Mouse (Mus musculus): ENCODE data around the gene Socs3. TPM values are rescaled to one million over a fixed set of nuclear protein-coding genes. Genes with fewer than 3 reads are reported as not detected.

Gene Socs3
- polyA plus RNA-seq, 1 experiment from 2014 or later, result 15.7 TPM

DNA sequence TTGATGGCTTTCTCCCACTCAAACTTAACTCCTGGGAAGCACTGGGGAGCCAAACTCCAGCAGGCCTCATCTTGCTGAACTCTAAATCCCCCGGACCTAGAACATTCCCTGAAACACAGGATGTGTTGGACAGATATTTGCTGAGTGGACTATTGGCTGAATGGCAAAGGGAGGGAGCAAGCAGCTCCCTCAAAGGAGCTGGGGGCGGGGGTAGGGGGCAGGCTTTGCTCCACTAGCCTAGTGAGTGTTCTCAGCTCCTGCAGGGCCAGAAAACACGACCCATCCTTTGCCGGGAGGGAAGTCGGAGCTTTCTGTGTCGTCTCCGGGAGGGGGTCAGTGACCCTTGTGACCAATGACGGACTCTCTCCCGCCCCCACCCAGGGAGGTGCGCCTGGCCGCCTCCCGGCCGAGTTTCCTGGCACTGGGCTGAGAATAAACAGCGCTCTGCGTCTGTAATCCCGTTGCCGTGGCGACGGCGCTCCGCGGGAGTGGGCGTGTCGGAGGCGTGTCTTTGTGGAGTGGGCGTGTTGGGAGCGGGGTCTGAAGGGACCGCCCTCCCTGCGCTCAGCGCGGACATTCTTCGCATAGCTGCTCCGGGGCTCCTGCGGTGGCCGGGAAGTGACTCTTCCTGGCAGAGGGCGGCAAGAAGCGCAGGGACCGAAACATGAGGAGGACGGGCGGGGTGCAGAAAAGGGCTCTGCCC lies 6.6 kb downstream of the Socs3 start:
- Histone ChIP-seq H3K4me2 (replicated peaks; ENCODE audit: low read depth) (peak overlapping the region; percentile 72), H3K36me3 (ENCODE audit: control insufficient read depth, insufficient read depth) (peaks cover 27% of the 10 kb centered on the region), H3K4me1 (replicated peaks; ENCODE audit: control insufficient read depth, insufficient read depth, low read length) (peaks cover 32% of the 10 kb centered on the region), H3K27ac (ENCODE audit: low read depth, low read length) (peak overlapping the region; percentile 80), H3K27me3 (replicated peaks; ENCODE audit: control insufficient read depth, insufficient read depth, low read length) (no peaks in the 10 kb centered on the region), H3K4me3 (ENCODE audit: low read depth, low read length) (peak overlapping the region; percentile 22; the same call in 1 of the 2 replicates), H3K9ac (ENCODE audit: low read depth, low read length) (no peak overlapping the region), H3K9me3 (ENCODE audit: control insufficient read depth) (no peaks in the 10 kb centered on the region)
- TF ChIP-seq CTCF (IDR thresholded peaks at IDR 0.05; ENCODE audit: low read depth), result peak; percentile 45
- WGBS, result 1% methylated on average over 40 of the region's 40 CpGs
- peak; percentile 78 for ATAC-seq

DNA sequence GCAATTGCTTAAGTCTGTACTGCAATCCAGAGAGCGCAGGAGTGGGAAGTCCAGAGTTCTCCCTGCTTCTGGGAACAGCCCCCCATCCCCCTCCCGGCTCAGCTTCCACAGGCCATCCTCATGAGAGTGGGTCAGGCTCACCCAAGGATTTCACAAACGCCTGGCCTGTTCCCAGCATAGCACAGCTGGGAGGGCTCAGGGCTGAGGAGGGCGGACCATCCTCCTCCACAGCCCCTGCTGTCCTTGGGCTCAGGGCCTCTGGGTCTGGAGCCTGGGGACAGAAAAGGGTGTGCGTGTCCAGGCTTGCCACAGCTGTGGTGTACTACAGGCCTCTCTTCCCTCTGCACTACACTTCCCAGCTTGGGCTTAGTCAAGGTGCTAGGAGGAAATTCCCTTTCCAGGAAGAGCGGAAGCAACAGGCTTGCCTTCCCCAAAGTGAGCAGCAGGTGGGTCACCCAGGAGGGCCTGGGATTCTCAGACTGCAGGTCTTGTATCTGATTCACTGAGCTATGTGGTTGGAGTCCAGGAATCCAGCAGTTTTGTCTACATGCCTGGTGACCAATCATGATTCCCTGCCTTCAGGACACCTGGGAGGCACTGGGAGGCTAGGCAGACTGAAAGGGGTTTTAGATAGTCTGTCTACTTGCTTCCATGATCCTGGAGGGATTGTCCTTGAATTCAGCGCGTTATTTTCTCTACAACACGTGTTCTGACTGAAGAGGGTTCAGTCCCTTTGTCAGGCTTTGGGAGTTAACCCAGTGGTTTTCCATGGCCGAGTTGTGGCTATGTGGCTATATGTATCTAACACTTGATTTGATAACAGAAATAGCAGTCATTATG lies 7.4 kb downstream of the Socs3 start:
- WGBS, result 42% methylated on average over 10 of the region's 10 CpGs
- H3K9ac ChIP-seq (ENCODE audit: low read depth, low read length), result no peak overlapping the region
- peaks cover 30% of the 10 kb centered on the region for H3K4me1 ChIP-seq (replicated peaks; ENCODE audit: control insufficient read depth, insufficient read depth, low read length)

DNA sequence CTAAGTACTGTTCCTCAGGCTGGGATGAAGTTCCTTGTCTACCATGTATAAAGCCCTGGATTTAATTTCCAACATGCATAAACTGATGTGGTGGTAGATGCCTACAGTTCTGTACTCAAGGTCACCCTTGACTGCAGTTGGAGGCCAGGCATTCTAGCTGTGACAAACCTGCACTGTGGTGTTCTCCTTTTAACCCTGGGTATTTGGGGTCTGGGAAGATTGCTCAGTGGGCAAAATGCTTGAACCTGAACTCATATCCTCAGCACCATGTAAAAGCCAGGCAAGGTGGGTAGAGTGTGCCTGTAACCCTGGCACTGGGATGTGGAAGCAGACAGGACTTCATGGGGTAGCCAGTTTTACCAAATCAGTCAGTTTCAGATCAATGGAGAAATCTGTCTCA lies 9.2 kb downstream of the Socs3 start:
- Histone ChIP-seq H3K4me1 (replicated peaks; ENCODE audit: control insufficient read depth, insufficient read depth, low read length) (0 out of 2 replicates have a peak, but pooled peaks cover 17% of the 10 kb centered on the region), H3K27ac (ENCODE audit: low read depth, low read length) (no peak overlapping the region), H3K27me3 (replicated peaks; ENCODE audit: control insufficient read depth, insufficient read depth, low read length) (no peaks in the 10 kb centered on the region), H3K4me3 (ENCODE audit: low read depth, low read length) (no peak overlapping the region), H3K9ac (ENCODE audit: low read depth, low read length) (no peak overlapping the region), H3K36me3 (ENCODE audit: control insufficient read depth, insufficient read depth) (peaks cover 7% of the 10 kb centered on the region; the same call in 1 of the 2 replicates), H3K9me3 (ENCODE audit: control insufficient read depth) (no peaks in the 10 kb centered on the region), H3K4me2 (replicated peaks; ENCODE audit: low read depth) (no peak overlapping the region)
- ATAC-seq, result no peak
- TF ChIP-seq CTCF (IDR thresholded peaks at IDR 0.05; ENCODE audit: low read depth), result no peak

More for the DNA sequence above, 7.4 kb downstream of the Socs3 start:
- TF ChIP-seq CTCF (IDR thresholded peaks at IDR 0.05; ENCODE audit: low read depth), result no peak
- Histone ChIP-seq H3K4me2 (replicated peaks; ENCODE audit: low read depth) (peak overlapping the region; percentile 72; the same call in 1 of the 2 replicates), H3K36me3 (ENCODE audit: control insufficient read depth, insufficient read depth) (peaks cover 22% of the 10 kb centered on the region), H3K27ac (ENCODE audit: low read depth, low read length) (peak overlapping the region; percentile 80), H3K27me3 (replicated peaks; ENCODE audit: control insufficient read depth, insufficient read depth, low read length) (no peaks in the 10 kb centered on the region), H3K4me3 (ENCODE audit: low read depth, low read length) (no peak overlapping the region), H3K9me3 (ENCODE audit: control insufficient read depth) (no peaks in the 10 kb centered on the region)
- ATAC-seq, result peak; percentile 25; the same call in 1 of the 2 replicates

DNA sequence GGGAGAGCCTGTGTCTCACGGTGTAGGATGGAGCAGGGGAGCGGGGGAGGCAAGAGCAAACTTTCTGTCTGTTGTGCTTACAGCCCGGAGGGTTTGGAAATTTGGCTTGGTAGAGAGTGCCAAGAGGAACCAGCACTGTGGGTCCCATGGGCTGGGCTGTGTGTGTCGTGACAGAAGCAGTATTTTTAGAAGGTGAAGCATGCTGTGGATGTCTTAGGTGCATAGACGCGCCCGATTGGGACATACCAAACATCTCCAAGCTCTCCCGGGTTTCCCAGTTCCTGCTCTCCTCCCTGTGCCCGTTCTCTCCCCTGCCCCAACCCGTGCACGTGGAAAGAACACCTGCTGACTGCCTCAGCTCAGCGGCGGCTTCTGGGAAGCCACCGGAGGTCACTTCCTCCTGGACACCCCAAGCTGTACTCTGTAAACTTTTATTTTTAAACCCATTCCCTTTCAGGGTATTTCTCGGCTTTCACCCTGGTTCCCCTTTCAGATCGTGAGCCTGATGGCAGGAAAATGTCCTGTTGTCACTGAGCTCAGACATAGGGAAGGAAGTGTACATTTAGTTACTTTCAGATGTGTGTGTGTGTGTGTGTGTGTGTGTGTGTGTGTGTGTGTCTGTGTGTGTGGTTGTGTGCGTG lies 10.0 kb downstream of the Socs3 start:
- no peak for ATAC-seq
- TF ChIP-seq CTCF (IDR thresholded peaks at IDR 0.05; ENCODE audit: low read depth), result no peak

DNA sequence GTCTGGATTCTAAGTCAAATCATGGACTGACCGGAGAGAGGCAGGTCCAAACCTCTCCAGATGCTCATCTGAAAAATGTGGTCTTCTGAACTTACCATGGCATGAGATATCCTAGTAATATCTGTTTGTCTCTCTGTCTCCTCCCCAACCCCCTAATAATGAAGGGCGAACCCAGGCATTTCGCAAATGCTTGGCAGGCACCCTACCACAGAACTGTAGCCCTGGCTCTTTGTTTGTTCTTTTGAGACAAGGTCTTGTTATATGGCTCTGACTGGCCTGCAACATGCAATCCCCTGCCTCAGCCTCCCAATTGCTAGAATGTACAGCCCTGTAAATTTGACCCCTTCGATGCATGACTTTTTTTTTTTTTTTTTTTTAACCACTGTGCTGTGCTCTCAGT lies 10.7 kb downstream of the Socs3 start:
- WGBS, result 88% methylated on average over 4 of the region's 4 CpGs

More for the DNA sequence above, 10.0 kb downstream of the Socs3 start:
- no peaks in the 10 kb centered on the region for H3K27me3 ChIP-seq (replicated peaks; ENCODE audit: control insufficient read depth, insufficient read depth, low read length)
- no peak overlapping the region for H3K4me2 ChIP-seq (replicated peaks; ENCODE audit: low read depth)
- H3K36me3 ChIP-seq (ENCODE audit: control insufficient read depth, insufficient read depth), result no peaks in the 10 kb centered on the region
- WGBS, result 47% methylated on average over 17 of the region's 17 CpGs
- 0 out of 2 replicates have a peak, but pooled peaks cover 20% of the 10 kb centered on the region for H3K4me1 ChIP-seq (replicated peaks; ENCODE audit: control insufficient read depth, insufficient read depth, low read length)
- no peak overlapping the region for H3K4me3 ChIP-seq (ENCODE audit: low read depth, low read length)
- H3K9me3 ChIP-seq (ENCODE audit: control insufficient read depth), result no peaks in the 10 kb centered on the region
- no peak overlapping the region for H3K9ac ChIP-seq (ENCODE audit: low read depth, low read length)
- H3K27ac ChIP-seq (ENCODE audit: low read depth, low read length), result no peak overlapping the region; the same call in 1 of the 2 replicates

DNA sequence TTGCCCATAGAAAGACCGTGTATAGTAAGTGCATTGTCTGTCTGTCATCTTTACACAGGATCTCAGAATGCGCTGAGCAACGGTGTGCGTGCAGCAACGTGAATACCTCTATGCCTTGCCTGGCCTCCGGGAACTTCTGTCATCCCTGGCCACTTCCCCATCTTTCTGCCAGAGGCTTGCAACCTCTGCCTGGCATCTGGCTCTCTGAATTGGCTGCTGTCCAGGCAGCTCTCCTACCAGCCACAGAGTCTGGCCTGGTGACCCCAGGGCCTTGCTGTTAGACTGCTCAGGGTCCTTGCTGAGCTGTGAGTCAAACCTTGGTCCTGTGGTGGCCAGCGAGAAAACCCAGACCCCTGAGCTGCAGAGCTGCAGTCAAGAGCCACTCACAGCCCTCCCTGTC lies 11.7 kb downstream of the Socs3 start:
- Histone ChIP-seq H3K36me3 (ENCODE audit: control insufficient read depth, insufficient read depth) (no peaks in the 10 kb centered on the region), H3K4me3 (ENCODE audit: low read depth, low read length) (no peak overlapping the region), H3K27me3 (replicated peaks; ENCODE audit: control insufficient read depth, insufficient read depth, low read length) (no peaks in the 10 kb centered on the region), H3K4me2 (replicated peaks; ENCODE audit: low read depth) (no peak overlapping the region), H3K9me3 (ENCODE audit: control insufficient read depth) (no peaks in the 10 kb centered on the region), H3K9ac (ENCODE audit: low read depth, low read length) (no peak overlapping the region), H3K4me1 (replicated peaks; ENCODE audit: control insufficient read depth, insufficient read depth, low read length) (0 out of 2 replicates have a peak, but pooled peaks cover 14% of the 10 kb centered on the region), H3K27ac (ENCODE audit: low read depth, low read length) (no peak overlapping the region)
- no peak for TF ChIP-seq CTCF (IDR thresholded peaks at IDR 0.05; ENCODE audit: low read depth)
- ATAC-seq, result no peak
- WGBS, result 75% methylated on average over 7 of the region's 7 CpGs

More for the DNA sequence above, 10.7 kb downstream of the Socs3 start:
- H3K36me3 ChIP-seq (ENCODE audit: control insufficient read depth, insufficient read depth), result no peaks in the 10 kb centered on the region
- no peak overlapping the region for H3K4me3 ChIP-seq (ENCODE audit: low read depth, low read length)
- TF ChIP-seq CTCF (IDR thresholded peaks at IDR 0.05; ENCODE audit: low read depth), result no peak
- no peaks in the 10 kb centered on the region for H3K27me3 ChIP-seq (replicated peaks; ENCODE audit: control insufficient read depth, insufficient read depth, low read length)
- H3K27ac ChIP-seq (ENCODE audit: low read depth, low read length), result no peak overlapping the region
- no peak overlapping the region for H3K9ac ChIP-seq (ENCODE audit: low read depth, low read length)
- no peak overlapping the region for H3K4me2 ChIP-seq (replicated peaks; ENCODE audit: low read depth)
- no peaks in the 10 kb centered on the region for H3K9me3 ChIP-seq (ENCODE audit: control insufficient read depth)
- 0 out of 2 replicates have a peak, but pooled peaks cover 19% of the 10 kb centered on the region for H3K4me1 ChIP-seq (replicated peaks; ENCODE audit: control insufficient read depth, insufficient read depth, low read length)
- ATAC-seq, result no peak

All from intestine, postnatal 0 days (tissue).